Mouse (Mus musculus): ENCODE data around the gene Pxn.
"Not testable (repeated sequence)": the region's sequence is repeated elsewhere in the genome, so short reads cannot be mapped to it uniquely, and the experiment has no call there.

Gene Pxn

GRCm38 (mm10) chr5:115486726-115487125, 19.8 kb upstream of the Pxn start:
- DNase-seq (ENCODE audit: low spot score), result no peak

DNA sequence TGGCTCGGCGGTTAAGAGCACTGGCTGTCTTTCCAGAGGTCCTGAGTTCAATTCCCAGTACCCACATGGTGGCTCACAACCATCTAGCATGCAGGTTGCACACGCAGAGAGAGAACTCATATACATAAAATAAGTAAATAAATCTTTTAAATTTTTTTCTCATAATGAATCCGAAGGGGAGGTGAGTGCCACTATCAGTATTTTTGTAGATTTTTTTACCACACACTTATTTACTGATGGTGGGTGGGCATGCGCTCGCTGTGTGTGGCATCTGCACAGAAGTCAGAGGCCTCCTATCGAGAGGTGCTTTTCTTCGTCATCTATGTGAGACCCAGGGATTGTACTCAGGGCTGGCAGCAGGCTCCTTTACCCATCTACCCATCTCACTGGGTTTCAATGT, 19.1 kb upstream of the Pxn start:
- DNase-seq (ENCODE audit: low spot score), result no peak

DNA sequence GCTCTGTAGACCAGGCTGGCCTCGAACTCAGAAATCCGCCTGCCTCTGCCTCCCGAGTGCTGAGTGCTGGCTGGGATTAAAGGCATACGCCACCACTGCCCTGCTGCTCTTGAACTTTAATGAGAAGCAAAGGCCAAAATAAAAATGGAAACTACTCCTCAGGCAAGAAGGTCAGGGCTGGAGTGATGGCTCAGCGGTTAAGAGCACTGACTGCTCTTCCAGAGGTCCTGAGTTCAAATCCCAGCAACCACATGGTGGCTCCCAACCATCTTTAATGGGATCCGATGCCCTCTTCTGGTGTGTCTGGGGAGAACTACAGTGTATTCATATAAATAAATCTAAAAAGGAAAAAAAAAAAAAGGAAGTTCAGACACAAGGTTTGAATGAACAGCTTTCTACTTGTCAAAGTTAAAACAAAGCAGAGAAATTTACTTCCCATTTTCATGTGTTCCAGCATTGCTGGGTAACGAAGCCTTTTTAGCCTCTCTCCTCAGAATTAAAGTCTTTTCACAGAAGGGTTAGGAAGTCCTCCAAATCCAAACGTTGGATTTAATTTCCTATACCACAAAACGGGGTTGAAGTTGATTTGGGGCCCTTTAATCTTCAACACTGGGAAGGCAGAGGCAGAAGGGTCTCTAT, 18.4 kb upstream of the Pxn start:
- no peak for DNase-seq (ENCODE audit: low spot score)

DNA sequence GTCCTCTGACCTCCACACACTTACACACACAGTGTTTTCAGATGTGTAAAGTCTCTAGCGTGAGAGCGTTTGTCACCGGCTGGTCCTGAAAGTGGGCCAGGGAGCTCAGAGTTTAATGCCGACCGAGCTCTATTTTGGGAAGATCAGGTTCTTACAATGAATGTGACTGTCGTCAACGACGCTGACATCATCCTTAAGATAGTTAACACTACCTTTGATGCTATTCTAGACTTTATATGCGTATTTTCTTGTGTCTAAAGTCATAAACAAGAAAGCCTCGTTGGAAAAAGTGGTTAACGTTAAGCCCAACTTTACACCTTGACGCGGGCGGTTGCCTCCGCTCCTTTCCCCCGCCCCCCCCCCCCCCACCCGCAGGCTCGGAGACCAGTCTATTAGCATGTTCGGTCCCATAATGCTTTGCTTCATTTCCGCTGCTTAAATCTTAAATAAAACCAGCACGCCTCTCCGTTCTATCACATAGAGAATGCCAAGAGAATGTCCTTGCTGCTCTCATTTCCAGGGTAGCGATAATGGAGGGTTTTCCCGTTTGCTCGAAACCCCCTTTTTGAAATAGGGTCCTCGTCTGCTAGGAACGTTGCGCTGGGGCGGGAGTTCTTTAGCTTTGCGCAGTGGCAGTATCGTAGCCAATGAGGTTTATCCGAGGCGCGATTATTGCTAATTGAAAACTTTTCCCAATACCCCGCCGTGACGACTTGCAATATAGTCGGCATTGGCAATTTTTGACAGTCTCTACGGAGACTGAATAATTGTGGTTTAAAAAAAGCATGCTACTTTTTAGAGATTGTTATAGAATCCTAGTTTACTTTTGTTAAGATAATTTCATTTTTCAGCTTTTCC, 17.4 kb upstream of the Pxn start:
- peak; percentile 74 for DNase-seq (ENCODE audit: low spot score)

GRCm38 (mm10) chr5:115489699-115490637, 16.5 kb upstream of the Pxn start:
- DNase-seq (ENCODE audit: low spot score), result peak; percentile 78

- no peak for DNase-seq (ENCODE audit: low spot score)
Measured at GRCm38 (mm10) chr5:115490638-115491000, 15.9 kb upstream of the Pxn start.

GRCm38 (mm10) chr5:115491076-115491475, 15.4 kb upstream of the Pxn start:
- DNase-seq (ENCODE audit: low spot score), result no peak

DNA sequence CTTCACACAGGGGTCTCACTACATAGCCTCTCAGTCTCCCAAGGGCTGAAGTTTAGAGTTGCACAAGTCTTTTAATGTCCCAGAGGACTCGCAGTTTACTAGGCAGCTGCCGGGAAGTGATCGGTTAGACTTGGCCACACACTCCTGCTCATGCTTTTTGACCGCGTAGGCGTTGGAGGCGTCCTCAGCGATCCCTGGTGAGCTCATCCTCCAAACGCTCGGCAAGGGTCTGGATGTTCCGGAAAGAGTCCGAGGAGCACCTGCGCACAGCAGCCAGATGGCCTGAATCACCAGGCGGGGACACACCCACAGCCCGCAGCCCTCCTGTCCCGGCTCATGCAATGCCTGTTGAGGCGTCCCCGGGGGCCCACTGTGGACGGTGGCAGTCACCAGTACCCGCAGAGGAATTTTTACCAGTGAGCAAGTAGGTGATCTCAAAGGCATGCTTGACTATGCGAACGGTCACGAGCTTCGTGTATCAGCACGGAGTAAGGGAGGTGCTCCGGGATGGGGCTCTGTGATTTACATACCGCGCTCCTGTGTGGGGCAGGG, 14.6 kb upstream of the Pxn start:
- peak; percentile 61 for DNase-seq (ENCODE audit: low spot score)

DNA sequence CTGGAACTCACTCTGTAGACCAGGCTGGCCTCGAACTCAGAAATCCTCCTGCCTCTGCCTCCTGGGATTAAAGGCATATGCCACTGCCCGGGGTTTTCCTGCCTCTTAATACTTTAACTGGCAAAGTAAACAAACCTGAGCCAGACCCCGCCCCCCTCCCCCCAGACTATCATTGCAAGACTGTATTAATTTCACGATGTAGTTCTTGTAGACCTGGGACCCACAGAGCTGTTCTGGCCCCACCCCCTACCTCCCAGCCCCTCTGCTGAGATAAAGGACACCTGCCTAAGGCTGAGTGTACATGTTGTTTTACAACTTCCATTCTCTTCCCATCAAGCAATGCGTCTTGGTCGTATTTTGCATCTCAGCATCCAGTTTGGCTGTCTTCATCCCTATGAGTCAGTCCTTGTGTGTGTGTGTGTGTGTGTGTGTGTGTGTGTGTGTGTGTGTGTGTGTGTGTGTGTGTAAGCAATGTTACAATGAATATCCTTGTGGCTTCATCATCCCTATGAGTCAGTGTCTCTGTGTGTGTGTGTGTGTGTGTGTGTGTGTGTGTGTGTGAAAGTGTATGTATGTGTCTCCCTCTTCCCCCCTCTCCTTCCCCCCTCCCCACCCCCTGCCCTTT, 13.7 kb upstream of the Pxn start:
- DNase-seq (ENCODE audit: low spot score), result no peak

- no peak for DNase-seq (ENCODE audit: low spot score)
Measured at GRCm38 (mm10) chr5:115493441-115493840, 13.0 kb upstream of the Pxn start.

GRCm38 (mm10) chr5:115495618-115496017, 10.9 kb upstream of the Pxn start:
- DNase-seq (ENCODE audit: low spot score), result not testable (repeated sequence)

DNA sequence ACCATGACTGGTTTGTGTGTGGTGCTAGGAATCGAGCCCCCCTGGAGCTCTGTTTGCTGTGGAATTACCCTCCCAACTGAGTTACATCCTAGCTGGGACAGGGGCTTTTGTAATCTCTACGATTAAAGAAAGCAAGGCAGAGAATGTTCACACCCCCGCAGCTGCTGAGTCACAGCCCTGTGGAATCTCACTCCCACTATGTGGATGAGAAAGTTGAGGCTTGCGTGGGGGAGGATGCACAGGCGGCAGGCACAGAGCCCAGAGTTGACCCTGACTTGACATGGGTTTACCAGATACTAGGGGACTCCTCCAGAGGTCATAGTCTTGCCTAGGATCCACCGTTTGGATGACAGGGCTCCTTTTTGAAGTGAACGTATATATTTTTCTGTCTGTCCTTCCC, 9.4 kb upstream of the Pxn start:
- no peak for DNase-seq (ENCODE audit: low spot score)

DNA sequence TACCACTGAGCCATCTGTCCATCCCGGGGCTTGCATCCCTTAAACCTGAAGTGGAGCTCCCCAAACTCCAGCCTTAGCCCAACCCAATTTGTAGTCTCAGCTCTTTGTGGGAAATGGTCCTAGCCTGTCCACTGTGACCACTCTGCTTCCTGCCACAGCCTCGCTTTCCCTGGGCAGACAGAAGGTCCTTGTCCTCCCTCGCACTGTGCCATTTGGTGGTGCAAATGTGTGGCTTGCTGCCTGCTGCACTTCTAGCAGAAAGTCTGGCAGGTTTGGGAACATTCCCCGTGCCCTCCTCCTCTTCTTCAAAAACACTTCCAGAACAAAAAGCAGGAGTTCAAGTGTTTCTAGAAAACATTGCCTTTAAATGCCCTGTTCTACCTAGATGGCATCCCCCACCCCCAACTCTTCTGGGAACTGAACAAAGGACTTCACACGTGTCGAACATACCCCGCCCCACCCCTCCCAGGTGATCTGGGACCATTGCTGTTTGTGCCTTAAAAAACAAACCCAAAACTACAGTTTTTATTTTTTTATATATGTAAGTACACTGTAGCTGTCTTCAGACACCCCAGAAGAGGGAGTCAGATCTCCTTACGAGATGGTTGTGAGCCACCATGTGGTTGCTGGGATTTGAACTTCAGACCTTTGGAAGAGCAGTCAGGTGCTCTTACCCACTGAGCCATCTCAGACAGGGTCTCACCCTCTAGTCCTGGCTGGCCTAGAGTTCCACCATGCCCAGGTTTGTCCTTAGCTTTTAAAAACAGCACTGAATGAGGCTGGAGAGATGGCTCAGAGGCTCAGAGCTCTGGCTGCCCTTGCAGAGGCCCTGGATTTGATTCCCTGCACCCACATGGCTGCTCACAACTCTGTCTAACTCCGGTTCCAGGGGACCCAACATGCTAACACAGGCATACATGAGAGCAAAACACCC, 7.9 kb upstream of the Pxn start:
- no peak for DNase-seq (ENCODE audit: low spot score)

DNA sequence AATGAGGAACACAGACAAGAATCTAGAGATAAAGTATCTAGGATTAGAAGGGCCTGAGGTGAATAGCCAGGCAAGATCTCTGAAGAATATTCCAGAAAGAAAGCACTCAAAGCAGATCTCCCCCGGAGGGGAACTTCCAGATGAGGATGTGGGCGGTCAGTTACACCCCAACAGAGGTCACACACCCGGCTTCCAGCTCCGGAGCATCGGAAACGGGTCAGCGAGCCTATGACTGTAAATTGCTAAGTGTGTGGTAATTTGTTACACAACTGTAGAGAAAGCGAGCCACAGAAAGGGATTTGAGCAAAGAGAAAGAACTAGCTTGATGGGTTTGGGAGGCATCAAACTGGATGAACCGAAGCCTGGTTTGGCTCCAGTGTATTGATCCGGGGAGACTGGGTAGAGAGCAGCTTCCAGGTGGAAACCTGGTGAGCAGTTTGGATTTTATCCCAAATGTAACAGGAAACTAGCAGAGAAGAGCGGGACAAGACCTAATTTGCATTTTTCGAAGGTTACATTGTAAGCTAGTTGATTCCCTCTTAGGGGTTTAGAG, 6.0 kb upstream of the Pxn start:
- DNase-seq (ENCODE audit: low spot score), result no peak

GRCm38 (mm10) chr5:115503035-115503434, 3.4 kb upstream of the Pxn start:
- no peak for DNase-seq (ENCODE audit: low spot score)

DNA sequence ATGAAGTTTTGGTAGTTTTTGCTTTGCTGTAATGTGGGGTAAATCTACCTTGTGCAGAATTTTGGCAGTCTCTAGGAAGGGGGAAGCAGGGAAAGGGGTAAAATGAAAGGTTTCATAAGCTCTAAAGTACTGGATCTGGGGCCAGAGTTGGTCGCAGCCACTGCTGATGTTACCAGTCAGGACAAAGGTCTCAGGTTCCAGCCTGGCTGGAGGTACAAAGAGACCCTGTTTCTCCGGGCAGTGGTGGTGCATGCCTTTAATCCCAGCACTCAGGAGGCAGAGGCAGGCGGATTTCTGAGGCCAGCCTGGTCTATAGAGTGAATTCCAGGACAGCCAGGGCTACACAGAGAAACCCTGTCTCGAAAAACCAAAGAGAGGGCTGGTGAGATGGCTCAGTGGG, 859 bp upstream of the Pxn start:
- not testable (repeated sequence) for DNase-seq (ENCODE audit: low spot score)

DNA sequence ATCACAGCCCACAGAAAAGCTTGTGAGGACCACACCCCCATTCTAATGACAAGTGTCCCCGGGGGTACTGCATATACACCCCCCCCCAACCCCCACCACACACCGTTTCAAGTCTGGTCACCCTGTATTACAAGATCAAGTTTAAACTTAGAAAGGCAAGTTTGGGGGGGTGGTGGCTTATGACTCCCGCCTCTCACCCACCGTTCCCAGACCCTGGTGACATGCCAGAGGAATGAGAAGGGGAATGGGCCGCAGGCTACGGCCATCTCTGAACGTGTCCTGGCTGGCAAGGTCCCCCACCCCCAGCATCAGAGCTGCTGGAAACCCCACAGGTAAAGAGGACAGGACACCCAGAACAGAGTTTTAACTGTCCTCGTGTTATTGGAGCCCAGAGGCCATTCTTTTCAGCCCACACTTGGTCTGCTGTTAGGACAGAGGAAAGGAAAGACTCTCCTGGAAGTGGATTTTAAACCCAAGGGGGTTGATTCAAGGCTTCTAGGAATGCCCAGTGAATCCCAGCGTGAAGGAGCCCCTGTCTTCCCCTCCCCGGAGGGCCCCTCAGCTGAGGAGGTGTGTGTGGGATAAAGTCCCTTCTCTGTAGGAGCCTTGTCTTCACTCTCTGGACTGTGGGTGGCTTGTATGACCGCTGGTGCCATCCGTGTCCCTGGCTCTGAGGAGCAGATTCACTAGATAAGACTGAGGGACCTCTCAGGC, 948 bp downstream of the Pxn start:
- no peak for DNase-seq (ENCODE audit: low spot score)

GRCm38 (mm10) chr5:115507981-115508858, 1.7 kb downstream of the Pxn start:
- DNase-seq (ENCODE audit: low spot score), result peak; percentile 44

DNA sequence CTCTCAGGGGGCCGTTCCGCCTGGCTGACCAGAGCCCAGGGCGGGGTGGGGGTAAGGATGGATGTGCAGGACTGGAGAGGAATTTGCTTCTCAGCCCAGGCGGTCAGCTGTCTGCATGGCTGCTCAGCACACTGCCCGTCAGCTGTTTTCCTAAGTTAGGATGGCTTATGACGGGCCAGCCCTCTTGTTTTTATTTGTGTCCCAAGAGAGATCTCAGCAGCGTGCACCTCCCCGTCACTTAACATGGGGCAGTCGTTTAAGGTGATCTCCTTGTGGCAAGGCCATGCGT, 2.3 kb downstream of the Pxn start:
- DNase-seq (ENCODE audit: low spot score), result peak; percentile 38
